Mouse (Mus musculus): ENCODE measurements around the gene Art1. TPM values are rescaled to one million over a fixed set of nuclear protein-coding genes. Genes with fewer than 3 reads are reported as not detected.

Art1 gene
- not detected for total RNA-seq (2021)
- long read RNA-seq, experiment 1, partial matches to known transcripts = 4 of 6 reads
- long read RNA-seq, experiment 1, other reads (novel, unspliced or antisense) = 0 of 6 reads
- long read RNA-seq, experiment 2 = 0 reads

- DNase-seq = no peak
Measured at GRCm38 (mm10) chr7:102101487-102101886, at the start of gene Art1. Gene Art1 (plus strand): TSS chr7:102101743.

GRCm38 (mm10) chr7:102061353-102061752 lies 40.2 kb upstream of the Art1 start:
- no peak for DNase-seq

DNA sequence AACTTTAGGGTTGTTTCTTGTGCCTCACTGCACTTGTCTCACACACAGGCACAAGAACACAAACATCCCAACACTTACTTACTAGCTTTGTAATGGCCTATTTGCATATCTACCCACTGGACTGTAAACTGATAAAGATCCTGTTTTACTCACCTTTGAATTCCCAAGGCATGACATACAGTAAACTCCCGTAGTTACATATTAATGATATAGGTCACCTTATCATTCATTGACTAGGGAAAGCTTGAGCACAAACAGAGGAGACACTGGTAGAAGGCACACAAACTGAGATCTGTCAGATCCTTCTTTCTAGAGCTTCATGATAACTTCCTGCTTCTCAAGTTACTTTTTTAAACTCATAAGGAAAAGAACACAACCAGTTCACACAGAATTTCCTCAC lies 39.3 kb upstream of the Art1 start:
- DNase-seq = no peak

DNA sequence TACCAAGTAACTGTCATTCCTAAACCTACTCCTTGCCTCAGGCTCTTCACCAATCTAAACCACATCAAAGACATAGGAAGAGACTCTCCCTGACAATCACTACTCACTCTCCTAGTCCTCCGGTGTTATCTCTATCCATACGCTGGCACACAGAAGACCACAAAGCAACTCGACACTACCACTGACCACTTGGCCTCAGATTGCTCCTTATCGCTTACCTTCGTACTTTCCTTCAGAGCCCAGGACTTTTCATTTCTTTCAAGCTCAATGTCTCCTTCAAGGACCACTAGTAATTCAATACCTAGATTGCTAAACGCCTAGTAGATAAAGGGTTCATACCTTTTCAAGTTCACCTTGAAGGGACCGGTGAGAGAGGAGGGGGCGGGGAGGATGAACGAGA lies 37.7 kb upstream of the Art1 start:
- no peak for DNase-seq

DNA sequence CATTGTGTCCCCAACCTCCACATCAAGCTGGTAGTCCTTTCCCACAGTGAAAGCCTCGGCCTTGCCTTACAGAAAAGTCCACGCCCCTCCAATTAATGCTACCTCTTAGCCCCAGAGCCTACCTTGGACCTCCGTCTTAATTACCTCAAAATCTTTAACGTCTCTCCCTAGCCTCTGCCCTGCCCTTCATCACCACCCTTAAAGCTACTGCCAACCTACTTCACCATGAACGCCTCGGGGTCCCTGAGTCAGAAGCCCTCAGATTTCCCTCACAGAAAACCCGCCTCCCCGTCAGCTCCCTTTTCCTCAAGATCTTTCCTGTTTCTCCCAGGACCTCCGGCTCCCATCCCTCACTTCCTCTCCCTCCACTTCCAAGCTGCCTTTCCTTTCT lies 36.9 kb upstream of the Art1 start:
- DNase-seq = peak in 1 of 2 experiments; percentile 13

DNA sequence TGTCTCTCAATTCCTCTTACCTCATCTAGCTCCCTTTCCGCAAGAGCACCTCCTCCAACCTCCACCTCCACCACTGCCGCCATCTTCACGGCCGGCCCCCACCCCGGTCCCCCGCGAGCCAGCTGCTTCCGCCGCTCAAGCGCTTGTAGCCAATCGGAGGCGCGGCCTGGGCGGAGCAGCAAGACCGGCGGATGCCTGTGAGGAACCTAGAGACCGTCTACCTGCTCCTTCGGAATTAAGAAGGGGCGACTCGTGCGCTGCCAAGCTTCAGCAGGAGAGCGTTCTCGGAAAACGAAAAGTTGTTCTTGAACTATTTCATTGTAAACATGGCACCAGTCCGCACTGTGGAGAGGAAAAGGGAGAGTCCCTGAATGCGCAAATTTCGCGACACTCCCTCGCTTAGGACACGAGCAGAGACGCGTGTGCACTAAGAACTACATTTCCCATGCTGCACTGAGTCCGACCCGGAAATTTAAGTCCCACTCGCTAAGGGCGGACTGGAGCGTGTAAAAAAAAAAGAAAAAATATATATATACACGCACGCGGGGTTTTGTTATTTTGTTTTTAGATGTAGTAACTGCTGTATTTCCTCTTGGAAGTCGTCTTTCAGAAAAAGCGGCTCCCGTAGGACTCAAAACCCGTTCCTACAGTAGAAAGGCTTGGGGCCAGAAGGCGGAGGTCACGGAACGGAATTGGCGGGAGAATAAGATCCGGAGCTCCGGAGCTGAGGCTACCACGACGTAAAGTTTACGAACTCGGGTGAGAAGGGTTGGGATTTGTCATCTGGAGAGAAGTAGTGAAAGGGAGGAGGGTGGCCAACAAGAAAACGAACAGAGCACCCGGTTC lies 36.3 kb upstream of the Art1 start, which contains the start of the genes Rnf121, Xndc1 and Xntrpc:
Gene Rnf121, minus strand, starts transcription at position 424 of the 846 bp plus-strand sequence.
Gene Xndc1, plus strand, starts transcription at position 466 of the 846 bp plus-strand sequence.
Gene Xntrpc, plus strand, starts transcription at position 668 of the 846 bp plus-strand sequence.
- DNase-seq = peak; percentile 95 to 97

DNA sequence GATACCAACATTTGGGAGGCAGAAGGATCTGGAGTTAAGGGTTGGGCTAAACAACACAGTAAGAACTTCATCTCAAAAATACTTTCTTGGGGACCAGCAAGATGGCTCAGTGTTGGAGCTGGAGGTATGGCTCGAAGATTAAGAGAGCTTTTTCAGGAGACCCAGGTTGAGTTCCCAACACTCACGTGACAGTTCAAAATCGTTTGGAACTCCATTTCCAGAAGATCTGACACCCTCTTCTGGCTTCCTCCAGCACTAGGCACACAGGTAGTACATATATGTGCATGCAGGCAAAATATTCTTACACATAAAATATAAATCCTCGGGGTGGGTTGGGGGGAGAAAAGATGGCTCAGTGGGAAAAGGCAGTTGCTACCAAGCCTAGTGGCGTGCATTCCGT lies 35.2 kb upstream of the Art1 start:
- no peak for DNase-seq

- DNase-seq = peak in 1 of 2 experiments; percentile 41
Measured at GRCm38 (mm10) chr7:102076714-102077296, 24.7 kb upstream of the Art1 start.

GRCm38 (mm10) chr7:102078517-102078916 lies 23.0 kb upstream of the Art1 start:
- DNase-seq = peak in 1 of 2 experiments; percentile 51

- no peak for DNase-seq
Measured at GRCm38 (mm10) chr7:102080311-102080710, 21.2 kb upstream of the Art1 start.

- DNase-seq = no peak
Measured at GRCm38 (mm10) chr7:102081784-102082183, 19.8 kb upstream of the Art1 start.

- DNase-seq = no peak
Measured at GRCm38 (mm10) chr7:102082816-102083215, 18.7 kb upstream of the Art1 start, which contains the start of gene Trpc2. Gene Trpc2 (plus strand): TSS chr7:102083116.

DNA sequence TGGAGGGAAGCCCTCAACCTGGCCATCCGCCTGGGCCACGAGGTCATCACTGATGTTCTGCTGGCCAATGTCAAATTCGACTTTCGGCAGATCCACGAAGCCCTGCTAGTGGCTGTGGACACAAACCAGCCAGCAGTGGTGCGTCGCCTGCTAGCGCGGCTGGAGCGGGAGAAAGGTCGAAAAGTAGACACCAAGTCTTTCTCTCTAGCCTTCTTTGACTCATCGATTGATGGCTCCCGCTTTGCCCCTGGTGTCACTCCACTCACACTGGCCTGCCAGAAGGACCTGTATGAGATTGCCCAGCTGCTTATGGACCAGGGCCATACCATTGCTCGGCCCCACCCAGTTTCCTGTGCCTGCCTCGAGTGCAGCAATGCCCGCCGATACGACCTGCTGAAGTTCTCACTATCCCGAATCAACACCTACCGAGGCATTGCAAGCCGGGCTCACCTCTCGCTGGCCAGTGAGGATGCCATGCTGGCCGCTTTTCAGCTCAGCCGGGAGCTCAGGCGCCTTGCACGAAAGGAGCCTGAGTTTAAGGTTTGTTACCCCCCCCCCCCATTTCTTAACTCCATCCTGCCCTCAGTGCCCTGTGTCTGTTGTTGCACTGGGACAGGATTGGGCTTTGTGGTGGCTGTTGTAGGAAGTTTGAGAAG lies 17.4 kb upstream of the Art1 start:
- no peak for DNase-seq

DNA sequence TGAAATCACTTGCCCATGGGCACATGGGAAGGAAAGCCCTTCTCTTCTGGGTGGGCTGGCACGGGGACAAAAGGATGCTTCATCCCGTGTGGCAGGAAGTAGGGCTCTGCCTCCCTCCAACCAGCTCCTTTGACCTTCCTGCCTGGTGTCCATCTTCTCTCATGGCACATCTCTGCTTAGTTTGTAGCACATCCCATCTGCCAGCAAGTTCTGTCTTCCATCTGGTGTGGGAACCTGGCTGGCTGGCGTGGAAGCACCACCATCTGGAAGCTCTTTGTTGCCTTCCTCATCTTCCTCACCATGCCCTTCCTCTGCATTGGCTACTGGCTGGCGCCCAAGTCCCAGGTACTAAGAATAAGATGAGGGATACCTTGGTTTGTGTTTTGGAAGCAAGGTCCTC lies 14.2 kb upstream of the Art1 start:
- DNase-seq = no peak

DNA sequence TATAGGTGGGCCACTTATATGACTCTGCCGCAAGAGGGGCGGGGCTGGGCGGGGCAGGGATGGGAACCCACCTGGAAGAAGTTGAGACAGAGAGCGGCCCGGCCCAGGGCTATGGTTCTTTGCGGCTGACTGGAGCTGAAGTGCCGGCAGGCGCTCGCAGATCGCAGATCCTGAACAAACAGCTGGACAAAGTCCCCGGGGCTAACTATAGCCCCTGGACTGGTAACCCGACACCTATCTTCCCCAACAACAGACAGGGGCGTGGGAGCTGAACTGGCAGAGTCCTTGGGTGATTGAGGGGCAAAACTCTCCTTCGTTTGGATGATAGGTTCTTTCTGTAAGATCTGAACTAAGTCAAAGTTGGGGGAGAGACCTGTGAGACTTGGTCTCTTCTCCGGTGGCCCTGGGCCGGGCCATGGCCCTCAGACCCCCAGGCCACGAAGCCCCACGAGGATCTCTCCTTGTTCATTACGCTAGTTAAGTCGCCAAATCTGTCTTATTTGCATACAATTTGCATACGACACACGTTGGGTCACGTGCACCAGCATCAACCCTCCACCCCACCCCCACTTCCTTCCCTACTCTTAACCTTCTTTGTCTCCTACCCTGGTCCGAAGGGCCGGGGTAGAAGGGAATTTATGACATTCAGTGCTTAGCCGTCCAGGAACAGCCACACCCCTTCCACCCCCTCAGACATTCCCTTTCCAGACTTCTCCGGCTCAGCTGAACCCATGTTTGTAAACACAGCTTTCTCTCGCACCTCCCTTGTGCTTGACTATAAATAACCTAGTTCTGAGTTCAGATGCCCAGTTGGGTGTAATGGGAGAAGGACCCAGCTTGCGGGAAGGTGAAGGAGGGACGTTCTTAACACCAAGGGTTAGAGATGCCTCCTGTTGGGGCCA lies 1.5 kb upstream of the Art1 start:
- DNase-seq = no peak

- no peak for DNase-seq
Measured at GRCm38 (mm10) chr7:102100868-102101267, 675 bp upstream of the Art1 start.

GRCm38 (mm10) chr7:102102241-102102640 lies 698 bp downstream of the Art1 start:
- no peak for DNase-seq

DNA sequence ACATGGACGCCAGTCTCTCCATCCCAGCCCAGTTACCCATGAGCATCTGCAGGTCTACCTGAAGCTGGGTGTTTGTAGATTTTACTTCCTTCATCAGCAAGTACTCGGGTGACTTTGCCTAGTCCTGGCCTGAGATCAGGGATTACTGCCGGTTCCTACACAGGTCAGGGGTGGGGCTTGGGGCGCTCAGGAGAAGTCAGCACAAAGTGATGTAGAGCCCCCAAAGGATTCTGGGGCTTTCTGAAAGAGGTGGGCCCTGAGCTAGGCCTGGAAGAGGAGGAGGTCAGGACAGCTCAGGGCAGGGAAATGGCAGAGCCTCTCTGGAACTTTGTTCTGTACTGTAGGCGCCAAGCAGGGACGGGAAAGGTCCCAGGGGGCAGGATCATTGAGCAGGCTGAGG lies 1.2 kb downstream of the Art1 start:
- peak in 1 of 2 experiments; percentile 36 for DNase-seq

- no peak for DNase-seq
Measured at GRCm38 (mm10) chr7:102103555-102103954, 2.0 kb downstream of the Art1 start.

DNA sequence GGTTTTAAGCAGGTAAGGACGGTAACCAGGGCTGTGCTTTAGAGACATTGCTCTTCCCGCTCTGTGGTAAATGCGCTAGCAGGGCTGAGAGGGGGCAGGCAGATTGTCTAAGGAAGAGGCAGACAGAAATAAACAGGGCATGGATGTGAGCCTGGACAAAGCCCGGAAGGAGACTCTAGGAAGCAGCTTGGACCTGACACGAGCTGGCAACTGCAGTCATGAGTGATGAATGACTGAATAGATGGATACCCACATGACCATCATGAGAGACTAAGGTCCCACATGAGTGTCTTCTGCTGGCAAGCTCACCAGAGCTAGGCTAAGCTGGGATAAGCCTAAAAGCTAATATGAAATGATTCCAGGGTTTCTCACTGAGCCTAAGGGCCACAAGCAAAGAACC lies 2.6 kb downstream of the Art1 start:
- DNase-seq = no peak

- no peak for DNase-seq
Measured at GRCm38 (mm10) chr7:102106700-102107141, 5.2 kb downstream of the Art1 start.
